Mouse (Mus musculus): ENCODE data around the gene Spata13. TPM values are rescaled to one million over a fixed set of nuclear protein-coding genes. Genes with fewer than 3 reads are reported as not detected.

The Spata13 gene
- total and polyA plus RNA-seq, 2 experiments from 2014 or later: 13.9 to 50.9 TPM

- ATAC-seq (ENCODE audit: insufficient read depth, low read depth): peak; percentile 18
- peaks cover 69% of the 10 kb centered on the region for H3K4me1 ChIP-seq (ENCODE audit: control insufficient read depth, insufficient read depth)
- 9% methylated on average over 4 of the region's 4 CpGs for WGBS
Measured at GRCm38 (mm10) chr14:60736591-60737192, 102.9 kb downstream of the Spata13 start.

GRCm38 (mm10) chr14:60737202-60737611 is 103.4 kb downstream of the Spata13 start:
- TF ChIP-seq CTCF (IDR thresholded peaks at IDR 0.05; ENCODE audit: low read depth) (no peak), EP300 (IDR thresholded peaks at IDR 0.05; ENCODE audit: low read depth) (no peak)
- Histone ChIP-seq H3K4me3 (ENCODE audit: low read depth, low read length) (peak overlapping the region; percentile 9; the same call in 1 of the 2 replicates), H3K27ac (ENCODE audit: low read depth) (peak overlapping the region; percentile 94), H3K4me2 (ENCODE audit: low read depth, low read length) (peak overlapping the region; percentile 74), H3K4me1 (ENCODE audit: control insufficient read depth, insufficient read depth) (peaks cover 74% of the 10 kb centered on the region), H3K9ac (replicated peaks; ENCODE audit: low read depth, low read length) (peak overlapping the region; percentile 51; the same call in 1 of the 2 replicates), H3K9me3 (replicated peaks; ENCODE audit: control insufficient read depth, low read length) (no peaks in the 10 kb centered on the region), H3K36me3 (replicated peaks; ENCODE audit: control insufficient read depth, insufficient read depth, low read length) (no peaks in the 10 kb centered on the region), H3K27me3 (ENCODE audit: control insufficient read depth, insufficient read depth, low read length) (no peaks in the 10 kb centered on the region)
- DNase-seq (ENCODE audit: low spot score): no peak
- ATAC-seq (ENCODE audit: insufficient read depth, low read depth): no peak
- WGBS: 15% methylated on average over 7 of the region's 7 CpGs

More at GRCm38 (mm10) chr14:60736591-60737192, 102.9 kb downstream of the Spata13 start:
- H3K27ac ChIP-seq (ENCODE audit: low read depth): peak overlapping the region; percentile 94
- TF ChIP-seq EP300 (IDR thresholded peaks at IDR 0.05; ENCODE audit: low read depth) (no peak), CTCF (IDR thresholded peaks at IDR 0.05; ENCODE audit: low read depth) (no peak; the same call in 1 of the 2 replicates)
- no peaks in the 10 kb centered on the region for H3K36me3 ChIP-seq (replicated peaks; ENCODE audit: control insufficient read depth, insufficient read depth, low read length)
- H3K9ac ChIP-seq (replicated peaks; ENCODE audit: low read depth, low read length): peak overlapping the region; percentile 51
- DNase-seq (ENCODE audit: low spot score): peak; percentile 72
- peak overlapping the region; percentile 9; the same call in 1 of the 2 replicates for H3K4me3 ChIP-seq (ENCODE audit: low read depth, low read length)
- H3K9me3 ChIP-seq (replicated peaks; ENCODE audit: control insufficient read depth, low read length): no peaks in the 10 kb centered on the region
- H3K27me3 ChIP-seq (ENCODE audit: control insufficient read depth, insufficient read depth, low read length): no peaks in the 10 kb centered on the region
- peak overlapping the region; percentile 74 for H3K4me2 ChIP-seq (ENCODE audit: low read depth, low read length)

- Histone ChIP-seq H3K4me3 (ENCODE audit: low read depth, low read length) (no peak overlapping the region), H3K36me3 (replicated peaks; ENCODE audit: control insufficient read depth, insufficient read depth, low read length) (no peaks in the 10 kb centered on the region), H3K9ac (replicated peaks; ENCODE audit: low read depth, low read length) (peak overlapping the region; percentile 23; the same call in 1 of the 2 replicates), H3K27me3 (ENCODE audit: control insufficient read depth, insufficient read depth, low read length) (no peaks in the 10 kb centered on the region), H3K27ac (ENCODE audit: low read depth) (peak overlapping the region; percentile 94), H3K4me1 (ENCODE audit: control insufficient read depth, insufficient read depth) (peaks cover 87% of the 10 kb centered on the region), H3K9me3 (replicated peaks; ENCODE audit: control insufficient read depth, low read length) (no peaks in the 10 kb centered on the region), H3K4me2 (ENCODE audit: low read depth, low read length) (no peak overlapping the region; the same call in 1 of the 2 replicates)
- ATAC-seq (ENCODE audit: insufficient read depth, low read depth): no peak
- WGBS: 50% methylated on average over 10 of the region's 10 CpGs
- TF ChIP-seq EP300 (IDR thresholded peaks at IDR 0.05; ENCODE audit: low read depth) (no peak), CTCF (IDR thresholded peaks at IDR 0.05; ENCODE audit: low read depth) (no peak)
- DNase-seq (ENCODE audit: low spot score): peak; percentile 39
Measured at GRCm38 (mm10) chr14:60738434-60738938, 104.7 kb downstream of the Spata13 start.

GRCm38 (mm10) chr14:60739155-60739554 is 105.4 kb downstream of the Spata13 start:
- Histone ChIP-seq H3K4me1 (ENCODE audit: control insufficient read depth, insufficient read depth) (peaks cover 89% of the 10 kb centered on the region), H3K36me3 (replicated peaks; ENCODE audit: control insufficient read depth, insufficient read depth, low read length) (no peaks in the 10 kb centered on the region), H3K27me3 (ENCODE audit: control insufficient read depth, insufficient read depth, low read length) (no peaks in the 10 kb centered on the region), H3K27ac (ENCODE audit: low read depth) (peak overlapping the region; percentile 94; the same call in 1 of the 2 replicates), H3K4me2 (ENCODE audit: low read depth, low read length) (no peak overlapping the region), H3K9me3 (replicated peaks; ENCODE audit: control insufficient read depth, low read length) (no peaks in the 10 kb centered on the region), H3K4me3 (ENCODE audit: low read depth, low read length) (no peak overlapping the region), H3K9ac (replicated peaks; ENCODE audit: low read depth, low read length) (no peak overlapping the region)
- no peak for DNase-seq (ENCODE audit: low spot score)
- ATAC-seq (ENCODE audit: insufficient read depth, low read depth): no peak
- 5% methylated on average over 3 of the region's 9 CpGs for WGBS
- TF ChIP-seq CTCF (IDR thresholded peaks at IDR 0.05; ENCODE audit: low read depth) (no peak), EP300 (IDR thresholded peaks at IDR 0.05; ENCODE audit: low read depth) (no peak)

GRCm38 (mm10) chr14:60739616-60740015 is 105.8 kb downstream of the Spata13 start:
- DNase-seq (ENCODE audit: low spot score) (no peak), ATAC-seq (ENCODE audit: insufficient read depth, low read depth) (no peak)
- no peak overlapping the region for H3K4me2 ChIP-seq (ENCODE audit: low read depth, low read length)
- H3K9ac ChIP-seq (replicated peaks; ENCODE audit: low read depth, low read length): no peak overlapping the region
- peaks cover 89% of the 10 kb centered on the region for H3K4me1 ChIP-seq (ENCODE audit: control insufficient read depth, insufficient read depth)
- WGBS: 44% methylated on average over 12 of the region's 12 CpGs
- H3K36me3 ChIP-seq (replicated peaks; ENCODE audit: control insufficient read depth, insufficient read depth, low read length): no peaks in the 10 kb centered on the region
- no peaks in the 10 kb centered on the region for H3K27me3 ChIP-seq (ENCODE audit: control insufficient read depth, insufficient read depth, low read length)
- no peak overlapping the region for H3K4me3 ChIP-seq (ENCODE audit: low read depth, low read length)
- H3K27ac ChIP-seq (ENCODE audit: low read depth): peak overlapping the region; percentile 94
- H3K9me3 ChIP-seq (replicated peaks; ENCODE audit: control insufficient read depth, low read length): no peaks in the 10 kb centered on the region
- TF ChIP-seq EP300 (IDR thresholded peaks at IDR 0.05; ENCODE audit: low read depth): no peak
- no peak for TF ChIP-seq CTCF (IDR thresholded peaks at IDR 0.05; ENCODE audit: low read depth)

All from heart, postnatal 0 days (tissue).